Mouse (Mus musculus) layer of hippocampus, postnatal 10 days (tissue): ENCODE measurements around the gene Rab3gap1. TPM values are rescaled to one million over a fixed set of nuclear protein-coding genes. Genes with fewer than 3 reads are reported as not detected.
"Not testable (repeated sequence)": the region's sequence is repeated elsewhere in the genome, so short reads cannot be mapped to it uniquely, and the experiment has no call there.

Experiments used
- DNase-seq, 2 experiments: peaks; one replicate each; pipeline ENCODE4 v3.0.0; 2021; ENCODE audit warnings: low spot score in 2 of 2
- total RNA-seq, 2 experiments: library from RNA; stranded (reverse); gene quantifications; 2 replicates each; pipeline ENCODE4 v1.2.3; 2021

Rab3gap1 gene
- total RNA-seq, 2 experiments from 2014 or later: 46.7 to 49.8 TPM

DNA sequence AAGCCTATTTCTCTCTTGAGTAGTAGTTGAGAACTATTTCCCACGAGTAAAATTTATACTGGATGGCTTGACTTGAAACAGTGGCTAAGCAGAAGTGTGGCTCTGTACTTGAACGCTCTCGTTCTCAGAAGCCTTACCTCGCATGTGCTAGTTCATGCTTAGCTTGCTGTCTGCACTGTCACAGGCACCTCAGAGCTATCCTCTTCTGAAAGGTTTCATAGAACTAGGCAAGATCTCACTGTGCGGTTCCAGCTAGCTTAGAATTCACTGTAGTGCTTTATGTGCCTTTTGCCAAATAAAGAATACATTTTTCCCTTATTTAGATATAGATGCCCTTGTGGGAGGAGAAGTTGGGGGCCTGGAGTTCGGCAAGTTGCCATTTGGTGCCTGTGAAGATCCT, 46.7 kb downstream of the Rab3gap1 start:
- DNase-seq: no peak

DNA sequence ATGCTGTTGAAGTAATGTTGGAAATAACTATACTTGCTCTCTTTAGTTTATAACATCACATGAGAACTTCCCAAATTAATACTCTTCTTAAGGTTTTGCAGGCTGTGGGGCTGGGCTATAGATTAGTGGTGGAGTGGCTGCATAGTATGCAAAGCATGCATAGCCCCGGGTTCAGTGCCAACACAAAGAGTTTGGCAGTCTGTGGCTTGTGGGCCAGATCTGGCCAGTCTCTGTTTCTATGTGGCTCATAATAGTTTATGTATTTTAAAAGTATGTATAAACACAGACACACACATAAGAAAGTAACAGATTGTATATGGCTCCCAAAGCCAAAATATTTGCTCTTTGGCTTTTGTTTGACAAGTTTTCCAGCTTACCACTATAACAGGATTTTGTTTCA, 47.2 kb downstream of the Rab3gap1 start:
- DNase-seq: no peak

DNA sequence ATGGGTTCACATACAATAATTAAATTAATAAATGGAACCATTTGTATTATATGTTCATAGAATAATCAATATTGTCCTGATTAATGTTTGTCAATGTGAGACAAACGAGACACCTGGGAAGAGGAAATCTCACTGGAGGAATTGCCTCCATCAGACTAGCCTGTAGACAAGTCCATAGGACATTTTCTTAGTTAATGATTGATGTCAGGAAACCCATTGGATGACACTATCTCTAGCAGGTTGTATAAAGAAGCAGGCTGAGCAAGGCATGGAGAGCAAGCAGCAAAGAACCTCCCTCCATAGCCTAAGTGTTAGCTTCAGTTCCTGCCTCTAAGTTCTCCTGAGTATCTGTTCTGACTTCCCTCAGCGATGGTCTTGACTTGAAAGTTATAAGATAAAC, 64.8 kb downstream of the Rab3gap1 start:
- DNase-seq: no peak

DNA sequence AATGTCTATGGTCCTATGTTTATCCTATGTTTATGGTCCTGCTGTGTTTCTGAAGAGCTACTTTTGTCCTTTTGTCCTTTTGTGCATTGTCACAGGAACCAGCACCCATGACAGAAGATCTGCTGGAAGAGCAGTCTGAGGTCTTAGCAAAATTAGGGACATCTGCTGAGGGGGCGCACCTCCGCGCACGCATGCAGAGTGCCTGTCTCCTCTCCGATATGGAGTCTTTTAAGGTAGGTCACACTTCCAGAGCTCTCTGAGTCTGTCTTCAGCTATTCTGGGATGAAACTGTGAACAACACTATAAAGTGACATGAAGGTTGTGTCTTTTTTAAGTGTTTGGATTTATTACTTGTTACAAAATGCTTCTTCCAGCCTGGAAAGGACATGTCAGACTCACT, 65.7 kb downstream of the Rab3gap1 start:
- no peak for DNase-seq

DNA sequence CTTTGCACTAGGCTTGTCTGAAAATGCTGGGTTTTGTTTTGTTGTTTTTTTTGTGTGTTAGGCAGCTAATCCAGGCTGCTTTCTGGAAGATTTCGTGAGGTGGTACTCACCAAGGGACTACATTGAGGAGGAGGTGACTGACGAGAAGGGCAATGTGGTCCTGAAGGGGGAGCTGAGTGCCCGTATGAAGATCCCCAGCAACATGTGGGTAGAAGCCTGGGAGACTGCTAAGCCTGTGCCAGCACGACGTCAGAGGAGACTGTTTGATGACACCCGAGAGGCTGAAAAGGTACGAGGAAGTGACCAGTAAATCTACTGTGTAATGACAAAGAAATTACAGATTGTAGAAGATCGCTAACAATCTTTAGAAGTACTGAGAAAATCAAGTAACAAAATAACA, 68.7 kb downstream of the Rab3gap1 start:
- no peak for DNase-seq

DNA sequence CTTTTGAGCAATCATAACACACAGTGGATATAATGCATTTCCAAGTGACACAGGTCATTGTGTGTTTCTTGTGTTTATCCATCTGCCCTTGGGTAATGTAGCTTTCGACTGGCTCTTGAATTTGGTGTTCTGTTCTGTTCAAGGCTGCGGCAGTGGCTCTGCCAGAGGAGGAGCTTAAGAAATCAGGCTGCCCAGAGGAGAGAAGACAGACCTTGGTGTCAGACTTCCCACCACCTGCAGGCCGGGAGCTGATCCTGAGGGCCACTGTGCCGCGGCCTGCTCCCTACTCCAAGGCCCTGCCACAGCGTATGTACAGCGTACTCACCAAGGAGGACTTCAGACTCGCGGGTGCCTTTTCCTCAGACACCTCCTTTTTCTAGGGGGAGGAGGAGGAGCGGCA, 73.7 kb downstream of the Rab3gap1 start:
- no peak for DNase-seq

DNA sequence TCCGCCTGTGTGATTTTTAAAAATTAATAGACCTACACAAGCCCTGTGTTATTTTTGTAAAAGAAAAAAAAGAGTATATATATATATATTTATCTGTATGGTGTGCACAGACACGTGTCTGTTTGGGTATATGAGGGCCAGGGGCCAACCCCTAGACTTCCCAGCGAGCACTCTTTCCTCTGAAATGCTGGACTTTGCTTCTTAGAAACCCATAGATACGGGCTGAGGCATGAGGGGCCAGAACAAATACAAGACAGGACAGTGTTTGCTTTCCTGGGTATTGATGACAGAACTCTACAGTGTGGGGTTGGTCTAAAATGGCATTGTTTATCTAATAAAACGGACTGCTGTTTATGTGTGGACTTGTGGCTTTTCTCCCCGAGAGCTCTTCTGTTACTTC, 74.9 kb downstream of the Rab3gap1 start:
- no peak for DNase-seq

DNA sequence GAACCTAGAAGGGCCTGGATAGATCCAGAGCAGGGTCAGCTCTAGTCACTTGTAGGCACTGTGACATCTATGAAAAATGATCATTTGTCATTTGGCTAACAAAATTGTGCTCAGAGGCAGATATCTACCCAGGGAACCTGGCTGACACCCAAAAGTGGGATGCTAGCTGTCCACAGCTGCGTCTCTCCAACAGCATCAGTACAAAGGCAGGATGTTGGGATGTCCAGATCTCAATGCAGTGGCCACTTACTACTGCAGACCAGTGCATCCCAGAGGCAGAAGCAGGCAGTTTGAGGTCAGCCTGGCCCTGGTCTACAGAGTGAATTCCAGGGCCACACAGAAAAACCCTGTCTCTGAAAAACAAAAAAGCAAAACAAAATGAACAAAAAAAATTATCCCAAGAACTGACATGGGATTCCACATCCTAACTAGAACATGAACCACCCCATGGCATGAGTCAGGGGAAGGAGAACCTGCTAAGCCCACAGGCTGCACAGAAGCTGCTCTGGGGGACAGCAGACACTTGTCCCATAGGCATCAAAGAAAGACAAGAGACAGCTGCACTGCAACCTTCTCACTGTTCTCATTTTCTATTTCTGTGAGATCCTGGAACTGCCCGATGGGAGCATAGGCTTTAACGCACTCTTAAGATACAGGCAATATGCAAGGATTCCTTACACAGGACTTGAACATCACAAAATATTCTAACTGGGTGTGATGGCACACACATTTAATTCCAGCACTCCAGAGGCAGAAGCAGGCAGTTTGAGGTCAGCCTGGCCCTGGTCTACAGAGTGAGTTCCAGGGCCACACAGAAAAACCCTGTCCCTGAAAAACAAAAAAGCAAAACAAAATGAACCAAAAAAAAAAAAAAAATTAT, 77.4 kb downstream of the Rab3gap1 start:
- no peak for DNase-seq

DNA sequence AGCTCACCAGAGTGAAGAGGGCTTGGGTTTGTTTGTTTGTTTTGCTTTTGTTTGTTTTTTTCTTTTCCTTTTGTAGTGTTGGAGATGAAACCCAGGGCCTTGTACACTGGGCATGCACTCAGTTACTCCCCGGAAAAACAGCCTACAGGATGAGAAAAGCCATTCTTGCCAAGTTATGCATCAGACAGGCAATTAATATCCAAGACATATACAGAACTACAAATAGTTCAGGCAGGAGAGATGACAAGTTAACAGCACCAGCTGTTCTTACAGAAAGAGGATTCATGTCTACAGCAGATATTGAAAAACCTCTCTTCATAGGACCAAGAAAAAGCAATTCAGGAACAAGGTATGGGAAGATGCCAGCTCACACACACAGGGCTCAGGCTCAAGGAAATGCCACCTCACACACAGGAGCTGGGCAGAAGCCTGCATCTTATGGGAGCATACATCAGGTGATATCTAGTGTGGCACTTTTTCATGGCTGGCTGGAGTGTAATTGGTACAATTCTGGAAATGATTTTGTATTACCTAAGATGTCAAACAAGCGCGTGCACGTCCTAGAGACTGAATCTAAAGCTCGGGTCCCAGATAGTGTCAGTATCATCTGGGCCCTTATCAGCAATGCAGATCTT, 78.2 kb downstream of the Rab3gap1 start:
- no peak for DNase-seq

DNA sequence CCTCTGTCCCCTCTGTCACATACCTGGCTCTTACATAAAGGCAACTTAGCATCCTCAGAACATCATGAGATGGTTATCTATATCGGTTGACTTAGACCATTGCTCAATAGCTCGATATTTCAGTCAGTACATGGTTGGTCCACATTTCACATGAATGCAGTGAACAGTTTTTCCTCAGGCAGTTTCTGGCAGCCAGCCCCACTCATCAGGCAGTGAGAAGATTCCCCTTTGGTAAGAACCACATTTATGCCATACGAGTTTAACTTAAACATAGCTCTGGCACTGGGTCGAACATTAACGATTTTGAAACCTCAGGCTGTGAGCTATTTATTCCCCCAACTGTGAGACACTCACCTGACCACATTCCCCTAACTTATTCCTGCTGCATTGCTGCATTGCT, 80.2 kb downstream of the Rab3gap1 start:
- no peak for DNase-seq

DNA sequence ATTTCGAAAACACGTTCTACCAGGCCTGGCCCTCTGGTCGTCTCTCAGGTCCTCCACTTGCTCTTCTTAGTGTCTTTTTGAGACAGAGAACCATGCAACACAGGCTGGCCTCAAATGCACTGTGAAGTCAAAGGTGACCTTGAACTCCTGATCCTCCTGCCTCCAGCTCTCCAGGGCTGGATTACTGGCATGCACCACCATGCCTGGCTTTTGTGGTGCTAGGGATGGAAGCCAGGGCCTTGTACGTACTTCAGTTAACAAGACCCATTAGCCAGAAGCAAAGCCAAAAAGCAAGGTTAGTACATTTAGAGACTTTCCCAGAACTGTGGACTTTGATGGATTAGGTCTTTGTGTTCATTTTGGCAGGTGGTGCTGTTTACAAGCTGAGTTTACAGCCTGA, 83.7 kb downstream of the Rab3gap1 start:
- DNase-seq: no peak

DNA sequence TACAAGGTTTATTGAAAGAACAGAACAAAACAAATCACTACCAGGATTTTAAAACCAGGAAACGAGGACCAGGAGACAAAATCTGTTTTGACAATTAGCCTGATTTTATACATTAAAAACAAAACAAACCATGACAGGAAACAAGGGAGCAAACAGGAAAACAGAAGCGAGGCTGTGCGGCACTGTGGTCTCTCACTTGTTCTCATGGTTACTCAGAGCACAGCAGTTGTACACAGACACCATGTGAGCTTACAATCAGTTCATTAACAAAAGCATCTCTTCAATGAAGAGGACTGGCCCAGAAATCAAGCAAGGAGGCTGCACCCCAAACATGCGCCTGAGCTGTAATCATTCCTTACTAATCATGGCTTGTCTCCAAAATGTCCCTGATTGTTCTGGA, 85.6 kb downstream of the Rab3gap1 start:
- not testable (repeated sequence) for DNase-seq

DNA sequence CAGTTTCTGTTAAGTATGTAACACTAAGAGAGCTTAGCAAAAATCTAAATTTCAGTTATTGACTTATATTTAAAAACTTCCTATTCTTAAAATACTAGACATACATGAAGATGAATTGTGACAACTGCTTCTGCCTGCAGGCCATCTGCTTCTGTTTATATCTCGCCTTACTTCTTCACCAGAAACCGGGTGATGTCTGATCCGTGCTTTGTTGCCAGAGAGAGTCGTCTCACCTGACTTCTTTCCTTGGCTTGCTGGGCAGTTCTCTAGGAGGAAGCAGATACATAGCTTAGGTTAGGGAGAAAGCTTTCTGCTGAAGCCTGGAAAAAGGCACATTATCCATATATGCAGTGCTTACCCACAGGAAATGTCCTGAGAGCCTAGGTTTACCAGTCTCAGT, 86.2 kb downstream of the Rab3gap1 start:
- no peak for DNase-seq

DNA sequence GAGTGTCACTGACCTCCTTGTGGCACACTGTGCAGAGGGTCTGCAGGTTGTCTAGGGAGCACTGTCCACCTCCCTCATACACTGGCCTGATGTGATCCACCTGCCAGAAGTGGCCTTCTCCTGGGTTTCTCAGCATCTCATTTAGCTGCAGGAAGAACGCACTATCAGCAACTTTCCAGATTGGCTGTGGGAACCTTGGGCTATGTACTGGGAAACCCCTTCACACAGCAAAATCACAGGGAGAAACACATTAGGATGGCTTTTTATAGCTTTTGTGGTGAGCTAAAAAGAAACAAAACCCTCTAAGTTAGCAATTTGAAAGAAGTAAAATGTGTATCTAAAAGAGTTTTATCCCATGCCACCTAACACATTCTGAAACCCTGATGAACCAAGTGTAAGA, 88.0 kb downstream of the Rab3gap1 start:
- no peak for DNase-seq

DNA sequence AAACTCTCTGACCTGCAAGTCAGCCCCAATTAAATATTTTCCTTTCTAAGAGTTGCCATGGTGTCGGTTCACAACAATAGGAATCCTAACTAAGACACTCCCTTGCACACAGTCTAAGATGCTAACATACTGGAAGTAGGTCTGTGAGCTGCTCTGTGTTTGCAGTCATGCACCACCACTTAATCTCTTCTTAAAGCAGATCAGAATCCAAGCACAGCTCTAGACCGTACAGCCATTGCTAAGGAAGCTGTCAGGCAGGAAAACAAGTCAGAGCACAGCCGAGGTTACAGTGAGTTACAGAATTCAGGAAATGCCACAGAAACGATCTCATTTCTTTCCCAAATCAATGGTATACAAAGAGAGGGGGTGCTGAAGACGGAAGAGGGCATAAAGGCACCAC, 90.2 kb downstream of the Rab3gap1 start:
- no peak for DNase-seq

DNA sequence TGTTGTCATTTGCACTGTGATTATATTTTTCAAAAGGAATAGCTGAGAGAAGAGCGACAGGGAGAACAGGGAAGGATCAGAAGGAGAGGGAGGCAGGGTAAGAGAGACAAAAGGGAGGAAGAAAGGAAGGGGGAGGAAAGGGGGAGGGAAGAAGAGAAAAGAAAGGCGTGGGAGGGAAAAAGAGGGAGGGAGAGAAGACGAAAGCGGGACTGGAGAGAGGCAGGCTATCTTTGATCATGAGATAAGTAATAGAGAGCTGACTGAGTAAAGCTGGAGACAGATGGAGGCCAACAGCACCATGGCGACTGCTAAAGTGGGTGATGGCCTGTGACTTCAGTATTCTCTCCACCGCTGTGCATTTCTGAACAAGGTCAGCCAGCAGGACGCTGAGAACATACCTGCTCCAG, 90.7 kb downstream of the Rab3gap1 start:
- no peak for DNase-seq

DNA sequence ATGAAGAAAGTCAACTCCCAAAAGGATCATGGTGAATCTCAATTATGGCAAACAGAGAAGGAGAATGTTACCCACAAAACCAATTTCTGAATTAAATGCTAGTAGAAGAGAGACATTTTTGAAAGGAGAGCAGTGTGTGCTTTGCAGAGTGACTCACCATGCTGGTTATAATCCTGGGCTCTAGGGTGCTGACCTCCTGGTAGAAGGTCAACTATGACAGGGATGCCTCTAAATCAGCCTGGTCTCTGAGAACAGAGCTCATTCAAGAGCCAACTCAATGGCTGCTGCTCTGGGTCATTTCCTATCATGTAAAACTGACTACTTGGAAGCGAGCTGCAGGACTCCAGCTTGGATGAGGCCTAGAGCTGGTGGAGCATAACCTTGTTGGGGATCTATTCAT, 92.6 kb downstream of the Rab3gap1 start:
- DNase-seq: no peak

DNA sequence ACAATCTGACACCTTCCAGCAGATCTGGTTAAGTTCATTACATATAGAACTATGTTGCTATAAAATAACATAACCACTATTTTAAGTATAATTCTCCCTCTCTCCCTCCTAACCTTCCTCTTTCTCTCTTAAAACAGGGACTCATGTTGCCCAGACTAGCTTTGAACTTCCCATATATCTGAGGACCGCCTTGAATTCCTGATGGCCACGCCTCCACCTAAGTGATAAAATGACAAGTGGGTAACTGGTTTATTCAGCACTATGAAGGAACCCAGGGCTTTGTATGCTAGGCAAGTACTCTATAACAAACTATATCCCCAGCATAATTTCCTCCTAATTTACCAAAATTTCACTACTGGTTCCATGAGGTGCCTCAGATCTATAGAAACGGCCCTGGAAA, 94.8 kb downstream of the Rab3gap1 start:
- no peak for DNase-seq

DNA sequence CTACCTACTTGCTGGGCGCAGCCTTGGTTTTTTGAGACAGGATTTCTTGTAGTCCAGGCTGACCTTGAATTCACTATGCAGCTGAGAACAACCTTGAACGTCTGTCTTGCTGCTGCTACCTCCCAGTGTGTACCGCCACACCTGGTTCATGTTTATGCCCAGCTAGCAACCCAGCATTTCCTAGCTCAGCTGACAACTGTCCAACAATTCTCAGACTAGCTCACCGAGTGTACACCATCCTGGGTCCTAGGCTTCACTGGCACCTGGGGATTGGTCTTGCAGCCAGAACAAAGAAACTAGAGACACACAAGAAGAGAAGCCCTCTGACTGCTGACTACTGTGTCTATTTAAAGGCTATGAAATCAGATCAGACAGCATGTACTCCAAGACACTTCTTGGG, 102.3 kb downstream of the Rab3gap1 start:
- DNase-seq: no peak

DNA sequence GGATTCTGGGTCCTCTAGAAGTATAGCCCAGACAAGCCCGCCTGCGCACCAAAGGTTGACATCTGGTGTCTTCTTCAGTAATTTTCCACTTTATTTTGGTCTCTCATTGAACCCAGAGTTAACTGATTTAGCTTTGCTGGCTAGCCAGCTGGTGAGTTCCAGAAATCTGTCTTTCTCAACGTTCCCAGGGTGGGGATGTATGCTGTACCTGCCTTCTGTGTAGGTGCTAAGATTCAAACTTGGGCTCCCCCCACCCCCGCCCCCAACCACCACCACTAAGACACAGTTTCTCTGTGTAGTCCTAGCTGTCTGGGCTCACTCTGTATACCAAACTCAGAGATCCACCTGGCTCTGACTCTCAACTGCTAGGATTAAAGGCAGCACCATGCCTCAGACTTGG, 105.5 kb downstream of the Rab3gap1 start:
- no peak for DNase-seq

DNA sequence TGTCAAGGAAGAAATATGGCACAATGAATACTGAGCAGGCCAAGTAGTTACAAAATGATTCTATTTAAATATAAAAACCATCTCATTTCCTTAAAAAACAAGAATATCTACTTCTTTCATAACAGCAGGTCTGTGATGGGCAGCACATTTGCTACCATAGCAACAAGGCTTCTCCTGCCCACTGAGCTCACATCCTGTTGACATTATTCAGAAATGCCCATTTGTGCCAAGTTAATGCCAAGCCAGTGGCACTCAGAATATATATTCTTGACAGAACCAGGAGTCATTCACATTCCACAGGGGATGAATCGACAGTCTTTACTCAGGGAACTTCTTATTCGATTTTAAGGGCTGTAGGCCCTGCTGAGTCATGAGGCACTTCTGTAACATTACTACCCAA, 107.1 kb downstream of the Rab3gap1 start:
- DNase-seq: no peak

DNA sequence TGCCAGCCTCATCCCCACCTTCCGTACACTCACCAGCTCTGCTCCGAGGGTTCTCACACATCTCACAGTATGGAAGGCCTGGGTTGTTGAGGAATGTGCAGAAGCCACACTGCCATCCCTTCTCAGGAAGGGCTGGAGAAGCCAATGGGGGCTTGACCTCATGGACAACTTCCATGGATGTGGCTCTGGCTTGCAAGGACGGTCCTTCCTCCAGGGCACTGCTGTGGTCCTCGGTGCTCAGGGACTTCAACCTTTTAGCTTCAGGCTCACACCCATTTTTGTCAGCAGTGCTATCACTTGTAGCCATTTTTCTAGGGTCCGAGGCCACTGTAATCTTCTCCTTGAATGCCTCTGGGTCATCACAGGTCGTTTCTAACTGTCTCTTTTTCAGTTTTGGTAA, 107.5 kb downstream of the Rab3gap1 start:
- DNase-seq: no peak

DNA sequence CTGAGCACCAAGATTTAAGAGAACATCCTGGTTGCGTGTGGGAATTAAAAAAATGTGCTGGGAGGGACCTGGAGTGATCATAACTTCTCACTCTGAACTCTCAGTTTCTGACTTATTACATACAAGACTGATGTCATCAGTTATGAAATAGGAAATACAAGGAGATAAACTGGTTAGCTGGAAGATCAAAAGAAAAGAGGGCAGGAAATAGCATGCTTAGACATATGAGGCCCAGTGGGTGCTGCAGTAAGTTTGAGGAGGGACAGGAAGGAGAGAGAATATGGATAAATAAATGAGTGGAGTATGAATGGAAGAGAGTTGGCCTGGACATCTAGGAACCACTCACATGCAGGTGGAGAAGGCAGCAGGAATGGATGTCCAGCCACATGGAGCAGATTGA, 109.6 kb downstream of the Rab3gap1 start:
- no peak for DNase-seq
